Mouse (Mus musculus): Measurements from ENCODE around the gene Lrp3.
A peak's percentile ranks its signal among the peaks of the same experiment; 100 is the strongest.

Gene Lrp3

DNA sequence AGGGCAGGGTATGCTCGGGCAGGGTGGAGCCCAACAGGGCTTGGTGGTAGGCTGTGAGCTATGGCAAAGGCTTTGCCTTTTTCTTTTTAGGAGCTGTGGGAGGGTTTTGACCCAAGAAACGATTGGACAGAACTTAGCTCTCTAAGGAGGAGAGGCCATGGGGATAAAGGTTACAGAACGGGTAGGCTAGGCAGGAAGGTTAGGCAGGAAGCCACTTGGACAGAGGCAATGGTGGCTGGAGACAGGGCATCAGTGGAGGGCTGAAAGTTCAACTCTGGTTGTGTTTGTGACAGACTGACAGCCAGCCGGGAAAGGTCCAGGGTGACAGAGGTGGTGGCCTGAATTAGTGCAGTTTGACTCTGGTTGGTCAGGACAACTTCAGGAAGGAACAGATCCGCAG, 25.6 kb downstream of the Lrp3 start:
- DNase-seq (ENCODE audit: low spot score in 2 of 2): no peak

DNA sequence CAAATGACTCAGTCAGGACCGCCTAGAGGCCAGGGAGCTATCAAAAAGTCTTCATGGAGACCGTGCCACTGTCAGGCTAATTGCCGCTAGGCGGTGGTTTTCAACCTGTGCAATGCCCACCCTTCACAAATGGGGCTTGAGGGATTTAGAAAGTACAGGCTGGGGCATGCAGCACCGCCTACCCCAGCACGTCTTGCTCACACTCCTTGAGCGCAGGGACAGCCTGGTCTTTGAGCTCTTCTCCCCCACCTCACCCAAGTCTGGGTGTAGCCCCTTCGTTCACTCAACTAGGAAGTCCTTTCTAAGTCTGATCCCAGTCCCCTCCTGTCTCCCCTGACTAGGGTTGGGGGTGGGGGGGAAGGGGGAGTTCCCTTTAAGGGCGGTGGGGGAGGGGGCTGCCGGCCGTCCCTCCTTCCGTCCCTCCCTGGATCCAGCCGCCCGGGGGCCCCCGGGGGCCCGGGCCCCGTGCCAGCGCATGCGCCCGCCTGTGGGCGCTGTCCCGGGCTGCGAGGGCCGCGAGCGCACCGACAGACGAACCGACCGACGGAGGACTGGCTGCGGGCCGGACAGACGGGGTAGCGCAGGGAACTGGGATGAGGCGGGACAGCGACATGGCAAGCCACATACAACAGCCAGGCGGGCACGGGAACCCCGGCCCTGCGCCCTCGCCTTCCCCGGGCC, 29.3 kb downstream of the Lrp3 start, which contains the start of gene Slc7a10:
TSS of gene Slc7a10 (plus strand) at position 497 of the 681 bp plus-strand sequence.
- no peak for DNase-seq (ENCODE audit: low spot score in 2 of 2)

DNA sequence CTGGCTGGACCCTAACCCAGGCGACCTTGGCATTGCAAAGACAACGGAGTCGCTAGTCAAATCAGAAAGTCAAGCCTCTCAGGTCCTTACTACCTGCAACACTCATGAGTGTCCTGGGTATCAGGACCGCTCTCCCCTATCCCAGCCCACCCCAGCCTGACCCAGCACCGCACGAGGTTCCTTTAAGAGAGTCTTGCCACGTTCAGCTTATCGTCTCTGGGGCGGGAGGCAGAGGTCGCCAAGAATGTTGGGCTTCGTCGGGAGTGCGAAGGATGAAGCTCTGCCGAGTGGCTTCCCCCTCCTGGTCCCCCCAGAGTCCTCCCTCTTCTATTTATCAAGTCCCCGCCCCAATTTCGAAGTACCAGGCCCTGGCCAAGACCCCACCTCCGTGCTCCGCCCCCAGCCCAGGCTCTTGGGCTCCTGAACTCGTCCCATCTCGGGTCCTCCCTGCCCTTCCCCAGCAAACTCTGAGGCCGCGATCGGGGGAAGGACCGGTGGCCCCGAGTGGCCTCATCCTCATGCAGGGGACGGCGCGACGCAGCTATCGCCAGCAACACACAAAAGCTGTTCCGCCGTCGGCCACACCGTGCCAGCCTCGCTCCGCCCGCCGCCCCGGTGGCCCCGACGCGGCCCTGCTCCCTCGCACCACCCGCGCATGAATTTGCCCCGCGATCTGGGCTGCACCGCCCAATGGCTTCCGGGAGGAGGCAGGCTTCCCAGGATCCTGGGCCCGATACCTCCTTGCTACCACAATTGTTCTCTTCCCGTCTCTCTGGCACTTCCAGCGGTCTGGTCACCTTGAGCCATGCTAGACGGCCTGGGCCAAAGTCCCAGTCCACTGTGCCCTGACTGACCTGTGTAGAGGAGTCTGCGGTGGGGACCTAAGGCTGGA, 30.2 kb downstream of the Lrp3 start:
- no peak for DNase-seq (ENCODE audit: low spot score in 2 of 2)

DNA sequence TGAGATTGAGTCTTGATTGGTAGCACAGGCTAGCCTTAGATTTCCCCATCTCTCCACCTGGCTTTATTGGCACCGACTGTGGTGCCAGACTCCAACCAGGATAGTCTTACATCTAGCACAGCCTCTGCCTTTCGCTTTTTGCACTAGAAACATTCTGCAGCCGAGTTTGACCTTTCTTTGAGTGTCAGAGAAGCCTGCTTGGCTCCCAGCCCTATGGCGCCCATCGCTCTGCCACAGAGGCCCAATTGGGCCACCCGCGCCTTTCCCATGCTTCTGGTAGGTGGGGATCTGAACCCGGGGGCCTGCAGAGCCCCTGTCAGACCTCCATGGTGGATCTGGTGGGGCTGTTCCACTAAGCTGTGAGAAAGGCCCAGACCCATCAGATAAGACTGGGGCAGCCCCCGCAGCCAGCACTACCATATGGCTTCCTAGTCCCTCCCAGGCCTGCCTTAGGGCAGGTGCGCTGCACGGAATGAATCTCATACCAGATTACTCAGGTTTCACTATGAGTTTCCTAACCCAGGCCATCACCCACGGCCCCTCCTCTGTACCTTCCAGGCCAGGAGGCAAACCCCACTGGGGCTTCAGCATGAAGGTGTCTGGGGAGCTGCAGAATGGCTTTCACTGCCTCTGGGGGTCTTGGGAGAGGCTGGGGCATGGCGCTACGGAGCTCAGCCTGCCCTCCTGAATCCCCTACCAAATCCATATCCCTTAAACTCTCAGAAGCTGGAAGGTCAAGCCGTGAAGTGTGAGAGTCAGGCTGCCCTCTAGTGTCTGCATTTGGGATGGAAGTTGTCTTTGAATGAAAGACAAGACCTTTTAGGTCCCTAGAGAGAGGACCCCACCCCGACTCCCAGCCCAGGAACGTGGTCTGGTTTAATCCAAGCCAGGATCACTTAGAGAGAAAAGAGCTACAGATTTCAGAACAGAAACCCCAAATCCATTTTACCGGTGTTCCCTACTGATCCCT, 38.6 kb downstream of the Lrp3 start:
- no peak for DNase-seq (ENCODE audit: low spot score in 2 of 2)

DNA sequence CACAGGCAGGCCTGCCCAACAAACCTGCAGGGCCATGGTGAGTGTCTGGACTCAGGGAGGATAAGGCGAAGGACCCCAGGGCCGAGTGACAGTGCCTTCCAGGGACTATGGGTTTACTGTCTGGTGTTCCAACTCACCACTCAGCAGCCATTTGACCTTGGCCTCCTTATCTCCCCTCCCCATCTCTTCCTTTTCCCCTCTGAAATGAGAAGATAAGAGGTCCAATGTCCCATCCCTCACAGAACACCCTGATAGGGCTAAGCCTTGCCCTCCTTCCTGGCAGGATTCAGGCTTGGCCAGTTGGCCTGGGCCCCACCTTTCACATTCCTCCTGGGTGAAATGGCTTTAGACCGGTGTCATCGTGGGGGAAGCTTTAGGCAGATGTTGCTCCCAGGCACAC, 39.8 kb downstream of the Lrp3 start:
- DNase-seq (ENCODE audit: low spot score in 2 of 2): no peak

DNA sequence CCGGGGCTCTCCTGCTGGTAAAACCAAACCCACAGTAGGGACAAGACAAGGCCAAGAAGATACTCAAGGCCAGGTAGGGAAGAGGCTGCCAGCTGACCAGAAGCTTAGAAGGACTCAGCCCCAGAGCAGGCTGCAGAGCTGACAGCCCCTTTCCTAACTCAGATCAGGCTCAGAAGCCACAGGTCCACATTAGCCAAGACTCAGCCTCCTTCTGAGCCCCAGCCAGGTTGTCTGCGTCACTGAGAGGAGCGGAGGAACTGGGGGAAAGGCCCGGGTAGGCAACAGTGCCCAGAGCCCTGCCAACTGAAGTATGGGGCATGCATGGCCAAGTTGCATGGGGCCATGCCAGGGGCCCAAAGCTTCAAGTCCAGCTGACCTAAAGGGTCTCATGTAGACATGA, 42.8 kb downstream of the Lrp3 start:
- DNase-seq (ENCODE audit: low spot score in 2 of 2): no peak

- peak; percentile 28 to 65 for DNase-seq (ENCODE audit: low spot score in 2 of 2)
Measured at GRCm38 (mm10) chr7:35171867-35172382, 43.4 kb downstream of the Lrp3 start.

DNA sequence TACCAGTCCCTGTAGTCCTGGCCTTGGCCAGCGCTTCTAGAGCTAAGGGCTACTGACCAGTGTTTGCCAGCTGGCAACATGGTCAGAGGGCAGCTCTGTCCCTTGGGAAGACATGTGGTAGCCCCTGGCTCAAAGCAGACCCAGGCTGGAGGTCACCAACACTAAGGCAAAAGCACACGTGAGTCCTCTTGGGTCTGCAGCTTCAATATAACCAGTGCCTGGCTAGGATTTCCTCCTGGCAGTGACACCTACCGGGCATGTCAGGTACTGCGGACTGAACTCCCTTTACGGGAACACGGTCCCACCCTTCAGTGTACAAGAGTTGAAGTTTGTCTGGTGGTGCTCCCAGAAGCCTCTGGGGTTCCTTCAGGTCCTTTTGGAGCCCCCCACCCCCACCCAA, 46.0 kb downstream of the Lrp3 start:
- peak; percentile 59 to 83 for DNase-seq (ENCODE audit: low spot score in 2 of 2)

GRCm38 (mm10) chr7:35167925-35168324, 47.4 kb downstream of the Lrp3 start:
- DNase-seq (ENCODE audit: low spot score in 2 of 2): no peak

GRCm38 (mm10) chr7:35166988-35167387, 48.3 kb downstream of the Lrp3 start:
- DNase-seq (ENCODE audit: low spot score in 2 of 2): no peak

DNA sequence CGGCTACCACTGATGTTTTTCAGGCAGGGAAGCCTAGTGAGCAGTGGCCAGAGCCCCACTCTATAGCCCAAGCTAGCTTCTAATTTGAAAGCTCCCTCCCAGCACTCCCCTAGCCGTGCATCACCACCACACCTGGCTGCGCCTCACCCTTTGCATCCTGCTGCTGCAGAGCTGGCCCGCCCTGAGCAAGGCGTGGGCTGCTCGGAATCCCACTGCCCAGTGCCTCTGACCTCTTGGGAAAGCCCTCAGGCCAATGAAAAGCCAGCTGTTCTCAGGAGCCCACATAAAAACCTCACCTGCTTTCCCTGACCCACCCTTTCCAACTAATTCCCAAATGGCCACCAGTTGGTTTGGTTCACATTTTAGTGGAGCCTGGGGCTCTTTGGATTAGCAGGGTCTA, 51.2 kb downstream of the Lrp3 start:
- DNase-seq (ENCODE audit: low spot score in 2 of 2): no peak

GRCm38 (mm10) chr7:35163600-35163999, 51.7 kb downstream of the Lrp3 start:
- no peak for DNase-seq (ENCODE audit: low spot score in 2 of 2)

DNA sequence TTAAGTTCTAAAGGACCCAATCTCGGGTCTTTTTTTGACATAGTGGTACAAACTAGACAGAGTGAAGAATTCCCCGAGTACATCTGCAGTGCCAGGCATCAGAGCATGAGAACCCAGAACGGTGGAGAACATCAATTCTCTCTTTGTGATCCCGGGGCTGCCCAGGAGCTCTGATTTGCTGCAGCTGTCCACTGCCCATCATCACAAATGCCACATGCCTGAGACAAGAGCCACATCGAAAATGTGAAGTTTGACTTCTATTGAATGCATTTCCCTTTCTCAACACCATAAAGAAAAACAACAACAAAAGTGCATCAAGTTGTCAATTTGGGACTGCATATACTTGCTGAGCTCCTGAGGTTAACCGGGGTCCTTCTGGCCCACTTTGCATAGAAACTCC, 52.9 kb downstream of the Lrp3 start:
- no peak for DNase-seq (ENCODE audit: low spot score in 2 of 2)

- DNase-seq (ENCODE audit: low spot score in 2 of 2): no peak
Measured at GRCm38 (mm10) chr7:35157512-35157911, 57.8 kb downstream of the Lrp3 start.

DNA sequence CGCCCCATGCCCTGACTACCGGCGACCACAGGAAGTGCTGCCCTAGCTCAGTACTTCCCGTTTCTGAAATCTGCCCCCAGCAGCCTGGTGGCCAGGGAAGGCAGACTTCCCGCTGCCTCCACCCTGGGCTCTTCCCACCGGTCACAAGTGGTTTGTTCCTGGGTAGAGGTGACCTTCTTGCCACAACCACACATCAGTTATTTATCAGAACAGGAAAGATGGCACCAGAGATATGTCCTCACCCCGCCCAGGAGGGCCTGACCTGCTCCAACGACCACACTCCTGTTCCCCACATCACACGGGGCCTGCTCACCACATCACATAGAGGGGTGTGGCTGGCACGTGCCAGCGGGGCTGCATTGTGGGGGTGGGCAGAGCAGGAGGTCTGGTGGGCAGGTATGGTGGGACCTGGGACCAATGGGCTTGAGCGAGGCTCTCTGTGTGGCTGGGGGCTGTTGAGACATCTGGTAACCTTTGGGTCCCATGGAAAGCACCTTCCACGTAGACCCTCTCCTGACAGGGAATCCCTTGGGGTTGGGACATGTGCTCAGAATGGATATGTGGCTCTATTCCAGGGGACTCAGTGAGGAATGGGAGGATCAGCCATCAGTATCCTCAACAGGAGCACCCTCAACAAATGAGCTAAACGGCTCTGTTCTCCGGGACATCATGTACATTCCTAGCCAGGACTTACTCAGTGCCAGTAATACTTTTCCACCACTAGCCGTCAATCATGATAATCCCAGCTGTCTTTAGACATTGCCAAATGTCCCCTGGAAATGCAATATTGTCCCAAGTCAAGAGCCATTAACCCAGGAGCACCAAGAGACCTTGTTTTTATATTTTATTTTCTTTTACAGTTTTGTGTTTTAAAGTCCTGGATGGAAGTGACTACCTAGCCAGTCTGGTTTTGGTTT, 58.5 kb downstream of the Lrp3 start:
- no peak for DNase-seq (ENCODE audit: low spot score in 2 of 2)

GRCm38 (mm10) chr7:35154449-35154848, 60.8 kb downstream of the Lrp3 start:
- DNase-seq (ENCODE audit: low spot score in 2 of 2): no peak

DNA sequence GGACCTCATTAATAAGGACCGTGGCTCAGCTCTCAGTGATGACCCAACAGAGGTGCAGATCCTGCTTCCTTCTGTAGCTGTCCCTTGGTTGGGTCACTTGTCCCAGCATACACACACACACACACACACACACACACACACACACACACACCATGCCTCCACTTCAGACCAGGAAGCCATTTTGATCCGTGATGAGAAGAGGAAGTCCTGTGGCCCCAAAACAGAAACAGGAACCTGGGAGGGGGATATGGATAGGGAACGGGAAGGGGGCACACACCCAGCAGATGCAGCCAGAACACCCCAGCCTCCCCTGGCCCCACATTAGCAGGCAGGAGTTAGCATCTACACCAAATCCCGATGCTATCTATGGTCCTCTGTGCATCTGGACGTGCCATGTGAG, 64.4 kb downstream of the Lrp3 start:
- no peak for DNase-seq (ENCODE audit: low spot score in 2 of 2)
